Mouse (Mus musculus) myocyte (in vitro differentiated cells): ENCODE measurements around the gene Cdc45. TPM values are rescaled to one million over a fixed set of nuclear protein-coding genes. Genes with fewer than 3 reads are reported as not detected.

Source experiments
- H3K27me3 ChIP-seq: one replicate; pipeline ENCODE4 v1.6.1; 2011; ENCODE audit not compliant: control insufficient read depth, insufficient read depth, insufficient read length
- H3K36me3 ChIP-seq: one replicate; pipeline ENCODE4 v1.6.1; 2011; ENCODE audit not compliant: control insufficient read depth, insufficient read depth
- H3K4me2 ChIP-seq: one replicate; pipeline ENCODE4 v1.6.1; 2011; ENCODE audit warnings: low read depth, control low read depth
- H3K4me3 ChIP-seq: one replicate; pipeline ENCODE4 v1.5.1; 2011; ENCODE audit warnings: mild to moderate bottlenecking, control low read depth, moderate library complexity
- H3K79me2 ChIP-seq: one replicate; pipeline ENCODE4 v1.6.1; 2011; ENCODE audit not compliant: control insufficient read depth, insufficient read depth
- H3ac ChIP-seq: one replicate; pipeline ENCODE4 v1.6.1; 2011; ENCODE audit not compliant: control insufficient read depth, insufficient read length
- CEBPB ChIP-seq: IDR thresholded peaks from 2 replicates; pipeline ENCODE4 v1.6.1; 2011; ENCODE audit warnings: mild to moderate bottlenecking, moderate library complexity; ENCODE audit not compliant: poor library complexity, insufficient read depth, severe bottlenecking
- E2F4 ChIP-seq: IDR thresholded peaks from one replicate; pipeline ENCODE4 v1.6.1; 2011; ENCODE audit warnings: mild to moderate bottlenecking, control low read depth, moderate library complexity; ENCODE audit not compliant: insufficient read depth
- MAX ChIP-seq: IDR thresholded peaks from one replicate; pipeline ENCODE4 v1.6.1; 2011; ENCODE audit warnings: low read depth, mild to moderate bottlenecking, control low read depth
- MYOD1 ChIP-seq, 3 experiments: IDR thresholded peaks; one replicate each; pipeline ENCODE4 v1.6.1; 2011; ENCODE audit warnings: control low read depth in 2 of 3, low read depth in 2 of 3, mild to moderate bottlenecking in 2 of 3, moderate library complexity in 1 of 3; ENCODE audit not compliant: insufficient read length in 2 of 3, control insufficient read depth in 1 of 3
- MYOG ChIP-seq, 3 experiments: IDR thresholded peaks; one replicate each; pipeline ENCODE4 v1.6.1; 2011; ENCODE audit warnings: control low read depth in 2 of 3, low read depth in 2 of 3, mild to moderate bottlenecking in 2 of 3; ENCODE audit not compliant: insufficient read length in 2 of 3, control insufficient read depth in 1 of 3, insufficient read depth in 1 of 3
- POLR2A ChIP-seq: IDR thresholded peaks from one replicate; pipeline ENCODE4 v1.6.1; 2011; ENCODE audit warnings: low read depth, mild to moderate bottlenecking, control low read depth, moderate library complexity; ENCODE audit not compliant: insufficient read length
- POLR2AphosphoS2 ChIP-seq: IDR thresholded peaks from one replicate; pipeline ENCODE4 v1.6.1; 2011; ENCODE audit warnings: low read depth, control low read depth; ENCODE audit not compliant: insufficient read length
- REST ChIP-seq: IDR thresholded peaks from one replicate; pipeline ENCODE4 v1.6.1; 2011; ENCODE audit warnings: mild to moderate bottlenecking, control low read depth, moderate library complexity; ENCODE audit not compliant: insufficient read depth, insufficient read length
- SRF ChIP-seq: IDR thresholded peaks from one replicate; pipeline ENCODE4 v1.6.1; 2011; ENCODE audit warnings: low read depth; ENCODE audit not compliant: control insufficient read depth, insufficient read length
- TCF12 ChIP-seq: IDR thresholded peaks from one replicate; pipeline ENCODE4 v1.6.1; 2011; ENCODE audit warnings: mild to moderate bottlenecking, control low read depth; ENCODE audit not compliant: poor library complexity, insufficient read depth, severe bottlenecking
- TCF3 ChIP-seq: IDR thresholded peaks from one replicate; pipeline ENCODE4 v1.6.1; 2011; ENCODE audit warnings: low read depth, control low read depth; ENCODE audit not compliant: insufficient read length
- USF1 ChIP-seq: IDR thresholded peaks from one replicate; pipeline ENCODE4 v1.6.1; 2011; ENCODE audit warnings: low read depth, mild to moderate bottlenecking, control low read depth, moderate library complexity
- polyA plus RNA-seq: library from polyadenylated mRNA; unstranded; fragments of >200 nt; fragmentation: generic; extraction: Trizol; gene quantifications from one replicate; pipeline ENCODE4 v1.2.1, GENCODE M21; 2012; ENCODE audit warnings: missing spikeins

Gene Cdc45
- polyA plus RNA-seq, 1 experiment = 13.6 TPM

DNA sequence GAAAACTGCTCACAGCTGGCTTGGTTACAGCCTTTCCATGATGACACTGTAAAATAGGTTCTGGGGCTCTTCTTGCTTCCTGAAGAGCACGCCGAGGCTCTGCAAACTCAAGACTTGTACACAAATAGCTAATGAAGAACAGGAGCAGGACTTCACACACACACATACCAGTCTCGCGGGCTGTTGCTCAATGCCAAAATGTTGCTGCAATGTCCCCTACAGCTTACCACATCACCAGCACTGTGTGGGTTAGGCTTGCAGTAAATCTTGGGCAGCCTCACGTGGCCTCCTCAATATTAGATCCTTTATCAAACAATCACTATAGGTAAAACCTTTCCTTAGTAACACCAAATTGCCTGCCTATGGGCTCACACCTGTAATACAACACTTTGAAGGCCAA is 2.8 kb downstream of the Cdc45 start:
- no peaks in the 10 kb centered on the region for H3K36me3 ChIP-seq
- TF ChIP-seq MYOD1 (IDR thresholded peaks at IDR 0.05; ENCODE audit: control insufficient read depth in 1 of 3, insufficient read length in 2 of 3, low read depth in 2 of 3) (no peak), CEBPB (no peak), E2F4 (no peak), POLR2A (no peak), SRF (no peak), MYOG (IDR thresholded peaks at IDR 0.05; ENCODE audit: control insufficient read depth in 1 of 3, insufficient read depth in 1 of 3, insufficient read length in 2 of 3, low read depth in 2 of 3) (no peak), TCF3 (no peak), USF1 (no peak), POLR2AphosphoS2 (no peak), TCF12 (no peak), REST (no peak)

DNA sequence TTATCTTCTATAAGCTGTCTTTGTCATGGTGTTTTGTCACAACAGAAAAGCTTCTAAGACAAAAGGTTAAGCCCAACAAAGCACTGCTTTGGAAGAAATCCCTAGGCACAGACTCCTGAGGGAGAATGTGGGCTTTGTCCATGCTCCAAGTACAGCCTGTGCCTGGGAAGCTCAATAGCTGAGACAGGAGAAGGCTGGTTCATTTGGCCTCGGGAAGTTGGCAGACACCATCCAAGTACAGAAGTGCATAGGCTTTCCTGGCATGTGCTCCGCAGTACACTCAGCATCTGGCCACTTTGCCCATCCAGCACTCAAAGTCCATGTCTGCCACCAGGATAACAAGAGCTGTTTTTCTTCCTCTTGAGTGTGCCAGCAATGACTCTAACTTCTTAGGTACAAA is 6.0 kb downstream of the Cdc45 start:
- TF ChIP-seq CEBPB (no peak), MYOG (IDR thresholded peaks at IDR 0.05; ENCODE audit: control insufficient read depth in 1 of 3, insufficient read depth in 1 of 3, insufficient read length in 2 of 3, low read depth in 2 of 3) (no peak), TCF12 (no peak), MAX (no peak), POLR2A (no peak), POLR2AphosphoS2 (no peak), USF1 (no peak), TCF3 (no peak), E2F4 (no peak)
- Histone ChIP-seq H3K27me3 (no peaks in the 10 kb centered on the region), H3K79me2 (peaks cover 2% of the 10 kb centered on the region), H3K36me3 (no peaks in the 10 kb centered on the region), H3K4me2 (no peak overlapping the region), H3ac (no peak overlapping the region), H3K4me3 (no peak overlapping the region)

More for the DNA sequence above, 2.8 kb downstream of the Cdc45 start:
- no peak overlapping the region for H3K4me3 ChIP-seq
- no peaks in the 10 kb centered on the region for H3K27me3 ChIP-seq
- H3K4me2 ChIP-seq = no peak overlapping the region
- H3K79me2 ChIP-seq = peaks cover 23% of the 10 kb centered on the region
- H3ac ChIP-seq = no peak overlapping the region

DNA sequence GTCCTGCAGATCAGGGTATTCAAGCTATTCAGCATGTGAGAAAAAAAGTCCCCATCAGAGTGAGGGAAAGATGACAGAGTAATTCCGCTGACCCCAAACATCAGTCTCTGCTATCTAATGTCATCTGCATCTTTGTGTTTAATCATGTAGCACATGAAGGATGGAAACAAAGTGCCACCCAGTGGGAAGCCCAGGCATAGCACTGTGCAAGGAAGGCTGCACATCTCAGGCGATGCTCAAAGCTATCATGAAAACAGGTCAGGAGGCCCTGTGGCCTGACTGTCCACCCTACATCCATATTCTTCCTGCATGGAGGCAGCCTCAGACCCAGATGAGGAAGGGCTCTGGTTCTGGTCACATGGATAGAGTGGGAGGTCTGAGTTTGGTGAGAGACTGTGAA is 12.9 kb downstream of the Cdc45 start:
- TF ChIP-seq MYOD1 (IDR thresholded peaks at IDR 0.05; ENCODE audit: control insufficient read depth in 1 of 3, insufficient read length in 2 of 3, low read depth in 2 of 3) = no peak
- TF ChIP-seq POLR2A = no peak
- no peak for TF ChIP-seq TCF12
- TF ChIP-seq TCF3 = no peak
- no peak for TF ChIP-seq MAX
- no peak for TF ChIP-seq MYOG (IDR thresholded peaks at IDR 0.05; ENCODE audit: control insufficient read depth in 1 of 3, insufficient read depth in 1 of 3, insufficient read length in 2 of 3, low read depth in 2 of 3)
- TF ChIP-seq E2F4 = no peak
- TF ChIP-seq SRF = no peak
- TF ChIP-seq POLR2AphosphoS2 = no peak
- TF ChIP-seq CEBPB = no peak
- no peak for TF ChIP-seq USF1
- no peak for TF ChIP-seq REST

DNA sequence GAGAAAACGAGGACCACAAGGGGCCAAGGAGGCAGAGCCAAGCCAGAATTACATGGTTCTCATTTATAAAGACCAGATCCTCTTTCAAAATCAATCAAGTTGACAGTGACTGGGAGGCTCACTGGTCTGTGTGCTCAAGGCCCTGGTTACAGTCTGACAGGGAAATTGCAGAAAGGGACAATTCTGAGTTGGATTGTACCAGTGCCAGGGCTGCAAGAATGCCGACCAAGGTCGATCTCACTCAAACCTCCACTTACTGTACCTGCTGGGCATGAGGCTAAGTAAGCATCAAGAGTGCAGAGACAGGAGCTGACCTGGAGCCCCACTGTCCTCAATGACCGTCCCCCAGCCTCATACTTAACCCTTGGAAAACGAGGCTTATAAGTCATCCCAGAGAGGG is 13.6 kb downstream of the Cdc45 start:
- H3ac ChIP-seq = no peak overlapping the region
- H3K27me3 ChIP-seq = no peaks in the 10 kb centered on the region
- H3K4me2 ChIP-seq = no peak overlapping the region
- TF ChIP-seq MAX (no peak), SRF (no peak), POLR2AphosphoS2 (no peak), CEBPB (no peak), POLR2A (no peak), MYOG (IDR thresholded peaks at IDR 0.05; ENCODE audit: control insufficient read depth in 1 of 3, insufficient read depth in 1 of 3, insufficient read length in 2 of 3, low read depth in 2 of 3) (no peak), TCF12 (no peak), REST (no peak), MYOD1 (IDR thresholded peaks at IDR 0.05; ENCODE audit: control insufficient read depth in 1 of 3, insufficient read length in 2 of 3, low read depth in 2 of 3) (no peak), USF1 (no peak), E2F4 (no peak), TCF3 (no peak)
- no peak overlapping the region for H3K4me3 ChIP-seq
- H3K36me3 ChIP-seq = peaks cover 8% of the 10 kb centered on the region
- no peaks in the 10 kb centered on the region for H3K79me2 ChIP-seq

More for the DNA sequence above, 12.9 kb downstream of the Cdc45 start:
- Histone ChIP-seq H3ac (no peak overlapping the region), H3K36me3 (peaks cover 8% of the 10 kb centered on the region), H3K79me2 (no peaks in the 10 kb centered on the region), H3K4me3 (no peak overlapping the region), H3K27me3 (no peaks in the 10 kb centered on the region), H3K4me2 (no peak overlapping the region)

DNA sequence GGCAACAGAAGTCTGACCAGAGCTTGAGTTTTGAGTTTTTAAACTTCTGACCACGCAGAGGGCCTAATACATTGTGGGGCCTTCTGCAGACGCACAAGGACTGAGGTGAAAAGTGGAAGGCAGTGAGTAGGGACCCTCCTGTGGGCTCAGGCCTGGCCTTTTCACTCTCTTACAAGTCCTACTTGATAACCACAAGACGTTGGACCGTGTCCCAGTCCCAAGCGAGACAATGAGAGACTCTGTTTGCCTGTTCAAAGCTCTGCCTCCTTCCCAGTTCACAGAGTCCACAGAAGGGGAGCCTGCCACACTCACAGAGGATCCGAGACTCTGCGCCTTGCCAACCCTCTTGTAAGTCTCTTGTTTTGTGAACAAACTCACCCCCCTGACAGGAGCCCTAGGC is 15.1 kb downstream of the Cdc45 start:
- H3ac ChIP-seq = no peak overlapping the region
- no peaks in the 10 kb centered on the region for H3K79me2 ChIP-seq
- no peaks in the 10 kb centered on the region for H3K27me3 ChIP-seq
- H3K4me3 ChIP-seq = no peak overlapping the region
- peak overlapping the region; percentile 65 for H3K4me2 ChIP-seq
- peaks cover 8% of the 10 kb centered on the region for H3K36me3 ChIP-seq
- no peak for TF ChIP-seq USF1
- TF ChIP-seq MAX = no peak
- TF ChIP-seq TCF12 = no peak
- TF ChIP-seq POLR2A = no peak
- TF ChIP-seq SRF = no peak
- no peak for TF ChIP-seq MYOG (IDR thresholded peaks at IDR 0.05; ENCODE audit: control insufficient read depth in 1 of 3, insufficient read depth in 1 of 3, insufficient read length in 2 of 3, low read depth in 2 of 3)
- no peak for TF ChIP-seq REST
- no peak for TF ChIP-seq TCF3
- no peak for TF ChIP-seq POLR2AphosphoS2
- TF ChIP-seq CEBPB = no peak
- TF ChIP-seq MYOD1 (IDR thresholded peaks at IDR 0.05; ENCODE audit: control insufficient read depth in 1 of 3, insufficient read length in 2 of 3, low read depth in 2 of 3) = no peak
- no peak for TF ChIP-seq E2F4
